Mouse (Mus musculus): ENCODE measurements at regions not wholly inside any gene's neighbourhood (a gene's known extent, or its start where the extent isn't known, plus 50 kb on each side); places are given as distances from the start of the nearest gene placed in this dataset.

GRCm38 (mm10) chr17:79164874-79165553 is 113.3 kb downstream of the Qpct start:
- no peak for DNase-seq

- no peak for DNase-seq
Observed at GRCm38 (mm10) chr17:79163983-79164382, 112.3 kb downstream of the Qpct start.

GRCm38 (mm10) chr17:79154138-79154537 is 102.4 kb downstream of the Qpct start:
- DNase-seq = no peak

GRCm38 (mm10) chr17:79152823-79153222 is 101.1 kb downstream of the Qpct start:
- no peak for DNase-seq

GRCm38 (mm10) chr17:79147883-79148282 is 96.2 kb downstream of the Qpct start:
- no peak for DNase-seq

GRCm38 (mm10) chr17:79144913-79145625 is 93.4 kb downstream of the Qpct start:
- no peak for DNase-seq

GRCm38 (mm10) chr17:79143031-79143430 is 91.3 kb downstream of the Qpct start:
- no peak for DNase-seq

Measured in cerebellum, postnatal 36 days (tissue).